Mouse (Mus musculus) duodenum, adult 2 months (tissue): ENCODE data around the gene Tra2b. TPM values are rescaled to one million over a fixed set of nuclear protein-coding genes. Genes with fewer than 3 reads are reported as not detected.

Experiments
- polyA plus RNA-seq: library from polyadenylated mRNA; depleted of rRNA; stranded (reverse); fragments of >200 nt; gene quantifications from 2 replicates; pipeline ENCODE4 v1.2.3, GENCODE M21; 2012; ENCODE audit warnings: low replicate concordance; rRNA removed

Gene Tra2b
- 6.2 and 11.8 TPM in 2 replicates for polyA plus RNA-seq

GRCm38 (mm10) chr16:22265849-22266376 is at the start of gene Tra2b:
Gene Tra2b (minus strand): TSS chr16:22266005.

Other genes with a start within 250 kb of the Tra2b start
- 4.6 and 7.1 TPM in 2 replicates for gene Igf2bp2, start 102.7 kb downstream of the Tra2b start, polyA plus RNA-seq
- 1.3 and 3.7 TPM in 2 replicates for gene Etv5, start 173.7 kb upstream of the Tra2b start, polyA plus RNA-seq